Mouse (Mus musculus): ENCODE results near the gene Acly.
A peak's percentile ranks its signal among the peaks of the same experiment; 100 is the strongest.
"Not testable (repeated sequence)": the region's sequence is repeated elsewhere in the genome, so short reads cannot be mapped to it uniquely, and the experiment has no call there.

Gene Acly

GRCm38 (mm10) chr11:100545746-100546085, 17.9 kb upstream of the Acly start:
- no peak for DNase-seq (ENCODE audit: low read depth, low spot score)

GRCm38 (mm10) chr11:100544832-100545745, 17.3 kb upstream of the Acly start, which contains the start of gene Ttc25:
Gene Ttc25 (plus strand): TSS chr11:100545607.
- peak; percentile 91 for DNase-seq (ENCODE audit: low read depth, low spot score)

DNA sequence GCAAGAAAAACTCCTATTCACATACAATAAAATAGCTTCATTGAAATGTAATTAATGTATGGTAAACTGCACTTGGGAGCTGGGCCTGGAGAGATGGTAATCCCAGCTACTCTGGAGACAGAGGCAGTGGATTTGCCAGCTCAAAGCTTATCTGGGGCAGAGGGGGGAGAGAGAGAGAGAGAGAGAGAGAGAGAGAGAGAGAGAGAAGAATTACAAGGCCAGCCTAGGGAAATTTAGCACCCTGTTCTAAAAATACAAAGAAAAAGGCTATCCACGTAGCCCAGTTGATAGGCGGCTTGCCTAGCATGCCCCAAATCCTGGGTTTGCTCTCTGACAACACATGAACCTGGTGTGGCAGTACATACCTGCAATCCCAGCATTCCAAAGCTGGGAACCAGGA, 13.8 kb upstream of the Acly start:
- no peak for DNase-seq (ENCODE audit: low read depth, low spot score)

GRCm38 (mm10) chr11:100540966-100541365, 13.2 kb upstream of the Acly start:
- DNase-seq (ENCODE audit: low read depth, low spot score), result no peak

DNA sequence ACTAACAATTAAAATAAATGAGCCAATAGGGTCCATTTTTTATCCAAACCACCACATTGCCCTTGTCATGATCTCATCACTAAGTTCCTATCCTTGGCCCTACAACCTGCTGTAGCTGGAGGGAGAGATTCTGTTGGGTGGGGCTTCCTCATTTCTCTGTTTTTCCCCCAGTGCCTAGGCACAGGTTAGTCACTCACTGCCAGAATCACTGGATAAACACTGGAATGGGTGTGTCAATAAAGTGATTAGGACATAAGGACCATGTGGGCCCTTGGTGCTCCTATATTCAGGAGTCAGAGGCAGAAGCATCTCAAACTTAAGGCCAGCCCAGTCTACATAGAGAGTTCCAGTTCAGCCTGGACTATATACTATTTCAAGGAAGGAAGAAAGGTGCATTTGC, 8.7 kb upstream of the Acly start:
- no peak for DNase-seq (ENCODE audit: low read depth, low spot score)

- DNase-seq (ENCODE audit: low read depth, low spot score), result no peak
These were observed 8.2 kb upstream of the Acly start for GRCm38 (mm10) chr11:100535996-100536395.

- DNase-seq (ENCODE audit: low read depth, low spot score), result not testable (repeated sequence)
These were observed 7.0 kb upstream of the Acly start for GRCm38 (mm10) chr11:100534821-100535220.

GRCm38 (mm10) chr11:100534411-100534810, 6.6 kb upstream of the Acly start:
- not testable (repeated sequence) for DNase-seq (ENCODE audit: low read depth, low spot score)

DNA sequence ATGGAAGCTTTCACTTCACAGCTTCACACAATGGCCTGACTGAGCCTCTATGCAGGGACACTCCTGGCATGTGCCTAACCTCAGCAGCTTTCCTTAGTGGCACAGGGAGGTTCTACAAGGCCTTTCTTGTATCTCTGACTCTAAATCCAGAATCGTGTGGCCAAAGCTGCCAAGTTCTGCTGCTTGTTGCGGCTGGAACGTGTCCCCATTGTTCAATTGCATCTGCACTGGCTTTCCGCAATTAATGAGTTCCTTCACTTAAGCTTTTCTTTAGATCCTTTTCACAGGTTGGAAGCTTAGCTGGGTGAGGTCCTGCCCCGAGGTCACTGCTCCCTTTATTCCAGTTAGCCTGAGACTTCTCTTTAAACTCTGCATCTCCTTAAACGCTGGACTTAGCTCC, 6.1 kb upstream of the Acly start:
- no peak for DNase-seq (ENCODE audit: low read depth, low spot score)

GRCm38 (mm10) chr11:100528375-100529165, 770 bp upstream of the Acly start:
- no peak for DNase-seq (ENCODE audit: low read depth, low spot score)

- DNase-seq (ENCODE audit: low read depth, low spot score), result peak; percentile 57
These were observed 738 bp downstream of the Acly start for GRCm38 (mm10) chr11:100527066-100527457.

GRCm38 (mm10) chr11:100526052-100526816, 1.6 kb downstream of the Acly start:
- no peak for DNase-seq (ENCODE audit: low read depth, low spot score)

- DNase-seq (ENCODE audit: low read depth, low spot score), result no peak
These were observed 2.7 kb downstream of the Acly start for GRCm38 (mm10) chr11:100524987-100525630.

GRCm38 (mm10) chr11:100524358-100524757, 3.4 kb downstream of the Acly start:
- no peak for DNase-seq (ENCODE audit: low read depth, low spot score)

- no peak for DNase-seq (ENCODE audit: low read depth, low spot score)
These were observed 7.0 kb downstream of the Acly start for GRCm38 (mm10) chr11:100520838-100521237.

DNA sequence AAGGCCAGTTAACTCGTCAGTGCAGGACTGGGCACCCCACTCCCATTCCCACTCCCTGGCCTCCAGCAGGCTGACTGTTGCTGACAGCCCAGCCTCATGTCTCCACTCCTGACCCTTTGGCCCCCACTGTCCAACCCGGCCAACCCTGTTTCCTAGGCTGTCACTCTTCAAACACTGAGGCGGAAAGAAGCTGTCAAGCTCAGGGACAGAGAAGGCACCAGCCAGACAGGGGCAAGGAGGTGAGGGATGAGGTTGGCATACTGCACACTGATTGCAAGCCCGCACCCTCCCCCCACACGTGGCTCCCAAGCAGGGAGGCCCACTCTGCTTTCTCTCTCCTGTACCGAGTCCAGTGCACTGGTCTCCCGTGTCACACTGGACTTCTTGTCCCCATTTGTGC, 8.6 kb downstream of the Acly start:
- DNase-seq (ENCODE audit: low read depth, low spot score), result no peak

DNA sequence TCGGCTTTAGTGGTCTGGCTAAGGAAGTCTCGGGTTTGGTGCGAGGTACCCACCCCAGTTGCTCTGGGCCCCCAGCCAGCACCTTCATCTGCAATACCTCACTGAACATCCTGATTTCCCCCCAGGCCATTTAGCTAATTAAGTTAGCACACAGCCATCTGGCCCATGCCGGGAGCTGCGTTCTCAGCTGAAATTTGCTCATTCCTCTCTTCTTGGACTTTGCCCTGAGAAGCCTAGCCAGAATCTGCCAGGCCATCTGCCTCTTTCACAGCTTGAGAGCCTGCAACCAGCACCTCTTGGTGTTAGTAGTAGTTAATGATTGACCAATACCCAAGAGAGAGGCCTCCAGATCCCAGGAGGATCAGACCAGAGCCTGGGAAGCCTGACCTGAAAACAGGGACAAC, 9.6 kb downstream of the Acly start:
- no peak for DNase-seq (ENCODE audit: low read depth, low spot score)

- DNase-seq (ENCODE audit: low read depth, low spot score), result no peak
These were observed 11.5 kb downstream of the Acly start for GRCm38 (mm10) chr11:100516291-100516690.

- DNase-seq (ENCODE audit: low read depth, low spot score), result no peak
These were observed 12.0 kb downstream of the Acly start for GRCm38 (mm10) chr11:100515789-100516188.

DNA sequence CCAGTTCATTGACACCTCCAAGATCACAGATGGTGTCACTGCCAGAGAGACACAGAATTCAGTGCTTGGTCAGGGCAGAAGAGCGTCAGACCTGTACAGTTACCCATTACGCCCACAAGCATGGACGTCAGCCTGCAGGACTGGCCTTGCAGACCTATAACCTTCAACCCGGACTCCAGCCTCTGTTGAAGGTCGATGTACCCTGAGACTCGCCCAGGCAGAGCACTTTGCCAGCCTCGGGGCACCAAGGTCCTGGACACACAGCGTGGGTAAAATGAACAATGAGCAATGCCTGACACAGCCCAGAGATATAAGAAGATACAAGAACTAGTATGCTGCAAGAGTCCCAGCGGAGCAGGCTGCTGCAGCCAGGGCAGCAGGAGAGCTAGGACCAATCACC, 12.7 kb downstream of the Acly start:
- DNase-seq (ENCODE audit: low read depth, low spot score), result no peak

DNA sequence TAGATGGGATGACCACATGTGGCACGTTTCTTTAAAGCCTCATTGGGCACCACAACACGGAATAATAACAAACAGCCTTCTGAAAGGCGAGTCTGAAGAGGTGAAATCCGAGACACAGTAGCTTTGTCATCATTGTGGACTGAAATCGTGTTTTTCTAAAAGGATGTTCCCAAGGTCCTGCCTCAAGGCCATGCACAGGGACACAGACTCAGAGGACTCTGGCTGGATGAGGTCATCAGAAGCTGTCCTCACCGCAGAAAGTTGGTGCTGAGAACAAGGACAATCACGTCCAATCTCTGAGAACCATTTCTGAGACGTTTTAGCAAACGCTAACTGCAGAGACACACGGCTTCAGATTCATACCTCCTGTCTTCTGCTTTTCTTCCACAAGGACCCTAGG, 14.1 kb downstream of the Acly start:
- DNase-seq (ENCODE audit: low read depth, low spot score), result no peak
